ENCODE assay signal across 10 mouse cellular contexts in the genomic region with DNA sequence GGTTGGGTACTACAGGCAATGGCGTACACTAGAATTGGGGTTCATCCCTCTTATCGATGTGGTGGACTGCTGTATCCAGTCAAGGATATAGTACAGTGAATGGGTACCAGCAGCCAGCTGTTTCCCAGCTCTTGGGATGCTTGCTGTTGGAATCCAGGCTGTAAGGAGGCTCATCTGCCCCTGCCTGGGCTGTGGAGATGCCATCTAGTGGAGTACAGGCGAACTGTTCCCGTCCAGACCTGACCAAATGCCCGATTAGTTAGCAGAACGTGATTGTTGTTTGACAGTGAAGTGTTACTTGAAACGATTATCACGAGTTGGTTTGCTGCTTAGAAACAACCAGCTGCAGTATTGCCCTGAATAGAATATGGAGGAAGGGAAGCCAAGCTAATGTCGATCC.
A peak's percentile ranks its signal among the peaks of the same experiment; 100 is the strongest.
DNase-seq lines count a peak whose midpoint lies in the region; ATAC-seq and TF ChIP-seq lines count a peak whose summit lies in the region.
"Had no signal": no experiment of that assay in that cellular context is flagged by ENCODE, and none has a peak within 500 bp of the region (broad histone marks: within the 10 kb centered on the region; RNA-seq: fewer than 3 reads in every experiment).

No protein-coding gene starts in this region.

- H3K4me3 ChIP-seq in ES-Bruce4 (ENCODE audit: low read depth, low read length): no peak overlapping the region
- H3K4me3 ChIP-seq in liver, postnatal 0 days (ENCODE audit: low read depth, low read length): no peak overlapping the region
- H3K4me3 ChIP-seq: embryonic facial prominence, embryonic 12.5 days; myocyte had no signal

- no peaks in the 10 kb centered on the region for H3K9me3 ChIP-seq in ES-Bruce4 (replicated peaks; ENCODE audit: control insufficient read depth, insufficient read depth, low read length, poor library complexity, severe bottlenecking)
- no peaks in the 10 kb centered on the region for H3K9me3 ChIP-seq in liver, postnatal 0 days (ENCODE audit: low read length)
- H3K9me3 ChIP-seq: embryonic facial prominence, embryonic 12.5 days had no signal

- no peaks in the 10 kb centered on the region for H3K27me3 ChIP-seq in ES-Bruce4 (ENCODE audit: control insufficient read depth, insufficient read depth, low read length, poor library complexity, severe bottlenecking)
- no peaks in the 10 kb centered on the region for H3K27me3 ChIP-seq in liver, postnatal 0 days (ENCODE audit: insufficient read depth, low read length)
- H3K27me3 ChIP-seq: embryonic facial prominence, embryonic 12.5 days had no signal

- no peak overlapping the region for H3K27ac ChIP-seq in ES-Bruce4 (ENCODE audit: insufficient read depth, low read length)
- no peak overlapping the region for H3K27ac ChIP-seq in liver, postnatal 0 days (ENCODE audit: low read depth)
- H3K27ac ChIP-seq: embryonic facial prominence, embryonic 12.5 days had no signal

- peak; percentile 90 for TF ChIP-seq CTCF in ES-Bruce4 (IDR thresholded peaks at IDR 0.05; ENCODE audit: low read depth, low read length)
- TF ChIP-seq CTCF in liver, postnatal 0 days (IDR thresholded peaks at IDR 0.05; ENCODE audit: low read depth): peak; percentile 85

- no peaks in the 10 kb centered on the region for H3K36me3 ChIP-seq in ES-Bruce4 (ENCODE audit: control insufficient read depth, insufficient read depth, low read length, poor library complexity, severe bottlenecking)
- H3K36me3 ChIP-seq in liver, postnatal 0 days (replicated peaks; ENCODE audit: insufficient read depth, low read length): no peaks in the 10 kb centered on the region
- H3K36me3 ChIP-seq: embryonic facial prominence, embryonic 12.5 days had no signal

- no peak for ATAC-seq in liver, postnatal 0 days
- ATAC-seq in erythroblast, adult 5-6 weeks (replicated peaks; ENCODE audit: low FRiP score, poor library complexity, severe bottlenecking): no peak

- no peak for TF ChIP-seq POLR2A in ES-Bruce4 (IDR thresholded peaks at IDR 0.05; ENCODE audit: insufficient read depth, low read length)

- H3K4me2 ChIP-seq in liver, postnatal 0 days (ENCODE audit: low read depth, low read length): no peak overlapping the region
- H3K4me2 ChIP-seq: embryonic facial prominence, embryonic 12.5 days had no signal

- H3K4me1 ChIP-seq in ES-Bruce4 (ENCODE audit: control insufficient read depth, insufficient read depth, low read length): no peaks in the 10 kb centered on the region
- H3K4me1 ChIP-seq in liver, postnatal 0 days (ENCODE audit: insufficient read depth): 0 out of 2 replicates have a peak, but pooled peaks cover 3% of the 10 kb centered on the region

- WGBS in liver, postnatal 0 days (ENCODE audit: insufficient replicate concordance): 38% methylated on average over 9 of the region's 9 CpGs

- peak; percentile 32 for DNase-seq in 3T3-L1 (ENCODE audit: low read depth, low spot score)
- DNase-seq in embryo, embryonic 10 days (ENCODE audit: low spot score): peak; percentile 79
- peak; percentile 43 to 47 for DNase-seq in gastrocnemius, postnatal 4 days (ENCODE audit: low spot score in 2 of 2)
- peak; percentile 77 to 81 for DNase-seq in kidney, postnatal 4 days
- peak; percentile 55 for DNase-seq in liver, postnatal 0 days
- peak; percentile 65 to 71 for DNase-seq in right cerebral cortex, adult 2 months (ENCODE audit: low spot score in 2 of 2)

- TF ChIP-seq EP300 in ES-Bruce4 (IDR thresholded peaks at IDR 0.05; ENCODE audit: insufficient read depth, low read depth, low read length): no peak
- no peak for TF ChIP-seq EP300 in liver, postnatal 0 days (IDR thresholded peaks at IDR 0.05; ENCODE audit: low read depth)

- H3K9ac ChIP-seq in ES-Bruce4 (ENCODE audit: low read depth, poor library complexity, severe bottlenecking): no peak overlapping the region
- H3K9ac ChIP-seq in liver, postnatal 0 days (replicated peaks): no peak overlapping the region
- H3K9ac ChIP-seq: embryonic facial prominence, embryonic 12.5 days had no signal
